Mouse (Mus musculus) large intestine, adult 2 months (tissue): ENCODE measurements around the gene Efna3. TPM values are rescaled to one million over a fixed set of nuclear protein-coding genes. Genes with fewer than 3 reads are reported as not detected.
A peak's percentile ranks its signal among the peaks of the same experiment; 100 is the strongest.

Experiments
- DNase-seq: peaks from one replicate; pipeline ENCODE4 v3.0.0-alpha.2; 2012; ENCODE audit warnings: low read depth, low spot score
- WGBS: fragments of 180-500 bp; shearing (Covaris S2); methylation state at CpG from one replicate; pipeline ENCODE4 v1.1.7; 2018; 5-methylcytosine and 5-hydroxymethylcytosine counted together
- polyA plus RNA-seq: library from polyadenylated mRNA; depleted of rRNA; stranded (reverse); fragments of >200 nt; gene quantifications from 2 replicates; pipeline ENCODE4 v1.2.3, GENCODE M21; 2012

The Efna3 gene
- polyA plus RNA-seq, 1 experiment: 7.4 TPM

DNA sequence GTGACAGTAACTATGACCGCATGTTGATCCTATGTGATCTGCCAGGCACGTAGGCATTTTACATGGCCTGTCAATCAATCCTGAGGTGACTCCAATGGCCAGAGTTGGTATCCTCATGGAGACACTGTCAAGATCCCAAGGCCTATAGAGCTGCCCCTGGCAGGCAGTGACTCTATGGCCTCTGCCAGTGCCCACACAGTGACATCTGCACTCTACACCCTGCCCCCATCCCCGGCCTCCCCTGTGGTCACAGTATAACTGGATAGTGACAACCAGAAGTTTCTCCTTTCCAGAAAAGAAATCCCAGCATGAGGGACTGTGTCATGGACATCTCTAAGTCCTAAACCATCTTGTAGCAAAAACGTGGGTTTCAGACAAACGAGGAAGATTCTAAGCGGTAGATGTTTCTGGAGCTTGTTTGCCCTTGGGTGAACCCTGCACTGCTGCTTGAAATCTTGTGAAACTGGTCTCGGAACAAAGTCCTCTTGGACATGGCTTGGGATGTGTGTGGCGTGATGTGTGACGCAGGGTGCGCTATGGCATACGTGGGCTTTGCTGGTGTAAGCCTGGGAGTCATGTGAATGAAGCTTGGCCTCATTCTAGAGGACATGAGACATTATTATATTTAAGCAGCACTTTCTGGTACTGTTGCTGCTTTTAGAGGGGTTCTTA, 29.4 kb downstream of the Efna3 start:
- 47% methylated on average over 11 of the region's 11 CpGs for WGBS
- no peak for DNase-seq

DNA sequence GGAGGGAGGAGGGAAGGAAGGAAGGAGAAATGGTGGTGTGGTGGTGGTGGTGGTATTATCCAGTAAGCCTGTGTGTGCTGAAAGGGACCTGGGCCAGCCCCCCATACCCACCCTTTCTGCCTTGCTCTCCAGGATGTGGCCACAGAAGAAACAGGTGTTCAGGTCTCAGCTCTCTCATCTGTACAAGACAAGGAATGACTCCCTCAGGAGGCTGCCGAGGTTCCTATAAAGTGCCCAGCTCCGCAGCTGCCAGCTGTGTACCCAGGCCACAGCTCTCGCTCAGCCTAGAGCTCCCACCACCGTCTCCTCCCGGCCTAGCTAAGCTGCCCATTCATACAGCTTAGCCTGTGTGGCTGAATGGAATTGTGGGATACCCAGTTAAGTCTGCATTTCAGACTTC, 30.5 kb downstream of the Efna3 start:
- DNase-seq: no peak

DNA sequence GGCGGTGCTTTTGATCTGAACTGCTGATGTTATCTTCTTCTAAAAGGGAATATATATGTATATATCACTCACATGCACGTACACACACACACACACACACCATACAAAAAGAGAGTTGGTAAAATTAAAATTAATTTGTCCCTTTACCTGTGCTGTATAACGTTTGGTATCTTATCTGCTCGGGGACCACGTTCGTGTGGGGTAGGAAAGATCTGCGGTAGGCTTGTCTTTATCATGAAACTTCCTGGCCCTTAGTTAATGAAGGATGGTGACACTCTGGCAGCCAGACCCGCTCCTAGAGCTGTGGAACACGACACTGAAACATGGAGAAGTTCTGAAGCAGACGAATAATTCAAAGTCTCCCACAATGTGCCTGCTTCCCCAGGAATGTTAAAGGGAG, 30.9 kb downstream of the Efna3 start:
- WGBS: 76% methylated on average over 10 of the region's 10 CpGs
- DNase-seq: no peak

More for the DNA sequence above, 30.5 kb downstream of the Efna3 start:
- 72% methylated on average over 5 of the region's 5 CpGs for WGBS

DNA sequence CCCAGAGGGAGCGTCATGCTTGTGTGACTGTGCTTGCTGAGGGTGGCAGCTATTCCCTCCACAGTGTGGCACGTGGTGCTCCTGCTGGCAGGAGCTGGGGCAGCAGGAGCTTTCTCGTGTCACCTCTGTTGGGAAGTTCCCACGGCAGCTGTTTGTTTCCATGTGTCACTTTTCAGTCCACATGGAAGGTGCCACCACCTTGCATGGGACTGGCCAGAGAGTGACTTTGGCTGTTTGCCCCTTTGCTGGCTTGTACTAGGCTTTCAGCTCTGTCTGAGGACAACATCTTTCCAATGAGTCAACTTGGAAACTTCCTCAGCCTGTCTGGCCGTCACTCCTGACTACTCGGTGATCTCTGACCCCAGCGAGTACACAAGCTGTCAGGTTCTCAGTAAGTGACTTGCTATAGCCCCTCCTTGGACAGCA, 34.2 kb downstream of the Efna3 start:
- 17% methylated on average over 7 of the region's 7 CpGs for WGBS
- DNase-seq: no peak

DNA sequence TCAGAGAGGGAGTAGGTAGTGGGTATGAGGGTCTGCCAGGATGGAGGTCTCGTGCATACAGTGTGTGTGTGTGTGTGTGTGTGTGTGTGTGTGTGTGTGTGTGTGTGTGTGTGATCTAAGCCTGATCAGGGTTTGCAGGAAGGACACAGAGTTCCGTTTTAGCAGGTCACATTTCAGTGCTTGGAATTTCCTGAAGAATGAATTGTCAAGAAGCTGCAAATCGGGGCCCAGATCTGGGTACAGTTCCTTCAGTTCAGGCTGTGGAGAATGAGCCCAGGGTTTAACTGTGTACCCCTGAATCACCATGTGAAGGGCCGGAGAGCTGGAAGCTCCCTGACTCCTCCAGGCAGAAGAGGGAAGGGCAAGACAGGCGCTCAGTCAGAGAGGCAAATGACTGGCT, 35.5 kb downstream of the Efna3 start:
- DNase-seq: no peak

GRCm38 (mm10) chr3:89285526-89285925, 37.2 kb downstream of the Efna3 start:
- DNase-seq: no peak
- 69% methylated on average over 2 of the region's 2 CpGs for whole genome bisulfite sequencing

More for the DNA sequence above, 35.5 kb downstream of the Efna3 start:
- 72% methylated on average over 5 of the region's 5 CpGs for WGBS

DNA sequence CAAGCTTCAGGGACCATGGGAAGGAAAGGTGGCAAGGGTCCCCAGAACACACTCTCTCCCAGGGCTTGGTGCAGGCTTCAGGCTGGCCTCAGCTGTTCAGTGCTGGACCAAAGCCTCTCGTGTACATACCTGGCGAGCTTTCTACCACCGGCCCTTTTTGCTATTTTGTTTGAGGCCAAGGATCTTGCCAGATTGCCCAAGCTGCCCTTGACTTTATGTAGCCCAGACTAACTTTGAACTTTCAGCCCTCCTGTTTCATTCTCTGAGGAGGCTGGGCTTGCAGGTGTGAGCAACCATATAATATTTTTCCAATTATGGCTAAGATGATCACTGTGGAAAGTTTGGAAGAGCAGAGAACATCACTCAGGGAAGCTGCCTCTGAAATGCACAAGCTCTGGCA, 38.5 kb downstream of the Efna3 start:
- DNase-seq: no peak
- WGBS: 33% methylated on average over 3 of the region's 3 CpGs

GRCm38 (mm10) chr3:89282291-89282643, 40.5 kb downstream of the Efna3 start:
- WGBS: 14% methylated on average over 4 of the region's 4 CpGs
- DNase-seq: no peak

DNA sequence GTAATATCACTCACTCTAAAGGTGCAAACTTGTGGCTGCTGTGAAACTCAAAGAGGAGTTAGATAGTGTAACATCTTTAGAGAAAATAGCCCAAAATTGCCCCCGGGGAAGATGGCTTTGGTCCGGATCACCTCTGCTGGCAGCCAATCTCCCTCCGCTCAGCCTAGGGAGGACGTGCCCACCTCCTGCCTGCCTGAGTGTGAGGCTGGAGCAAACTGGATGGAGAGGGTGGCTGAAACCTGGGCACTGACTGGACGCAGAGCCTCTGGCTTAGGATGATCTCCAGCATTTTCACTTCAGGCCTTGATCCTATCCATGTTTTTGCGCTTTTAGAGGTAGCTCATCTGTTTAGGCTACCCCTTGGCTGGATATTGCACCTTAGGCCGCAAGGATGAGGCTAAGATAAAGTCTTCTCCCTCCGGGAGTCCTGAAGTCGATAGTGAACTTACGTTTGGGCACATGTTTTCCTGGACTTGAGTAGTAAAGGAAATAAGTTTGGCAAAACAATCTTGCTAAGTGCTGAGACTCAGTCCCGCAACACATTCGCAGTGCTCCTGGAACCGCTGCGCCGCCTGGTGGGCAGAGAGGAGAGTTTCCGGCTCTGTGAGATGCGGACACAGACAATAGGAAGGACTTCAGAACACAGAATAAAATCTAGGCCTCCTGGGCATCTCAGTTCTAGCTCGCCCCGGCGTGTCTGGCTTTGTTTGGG, 41.0 kb downstream of the Efna3 start:
- WGBS: 11% methylated on average over 20 of the region's 20 CpGs
- DNase-seq: no peak

DNA sequence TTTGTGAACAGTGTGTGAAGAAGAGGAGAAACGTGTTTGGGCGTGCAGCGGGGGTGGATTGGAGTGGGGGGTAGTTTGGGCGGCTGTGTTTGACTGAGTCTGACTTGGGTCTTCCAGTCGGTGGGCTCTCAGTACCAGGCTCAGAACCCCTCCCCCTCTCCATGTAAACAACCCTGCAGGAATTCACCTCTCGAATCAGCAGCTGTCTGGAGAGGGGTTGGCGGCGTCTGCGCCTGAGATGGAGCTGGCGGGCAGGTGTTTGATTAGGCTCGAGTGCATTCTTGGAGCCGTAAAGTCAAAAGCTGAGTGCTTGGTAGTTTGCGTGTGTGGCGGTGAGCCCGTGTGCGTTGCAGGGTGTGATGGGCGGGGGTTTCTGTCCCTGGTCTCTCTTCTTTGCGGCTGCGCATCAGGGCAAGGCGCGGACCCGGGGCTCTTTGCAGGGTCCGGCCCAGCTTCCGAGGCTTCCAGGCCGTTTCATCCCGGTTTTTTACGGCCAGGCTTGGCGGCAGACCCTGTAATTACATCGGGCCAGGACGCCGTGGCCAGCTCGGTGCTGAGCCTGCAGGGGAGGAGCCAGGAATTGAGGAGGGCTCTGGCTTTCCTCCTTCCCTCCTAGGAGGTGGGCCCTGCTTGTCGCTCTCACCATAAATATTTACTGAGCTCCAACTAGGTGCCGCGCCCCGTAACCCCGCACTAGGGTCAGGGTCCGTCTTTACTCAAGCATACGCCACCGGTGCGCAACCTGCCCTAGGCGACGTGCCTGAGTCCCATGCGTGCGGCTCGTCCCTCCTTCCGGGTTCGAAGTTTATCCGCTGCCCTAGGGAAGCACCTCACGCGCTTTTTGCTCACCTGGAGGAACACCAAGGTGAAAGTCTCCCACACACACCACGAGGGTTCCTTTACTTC, 41.9 kb downstream of the Efna3 start, which contains the start of gene Efna1:
TSS of gene Efna1 (minus strand) at position 537 of the 906 bp plus-strand sequence.
- peak; percentile 95 for DNase-seq
- 1% methylated on average over 52 of the region's 52 CpGs for WGBS

DNA sequence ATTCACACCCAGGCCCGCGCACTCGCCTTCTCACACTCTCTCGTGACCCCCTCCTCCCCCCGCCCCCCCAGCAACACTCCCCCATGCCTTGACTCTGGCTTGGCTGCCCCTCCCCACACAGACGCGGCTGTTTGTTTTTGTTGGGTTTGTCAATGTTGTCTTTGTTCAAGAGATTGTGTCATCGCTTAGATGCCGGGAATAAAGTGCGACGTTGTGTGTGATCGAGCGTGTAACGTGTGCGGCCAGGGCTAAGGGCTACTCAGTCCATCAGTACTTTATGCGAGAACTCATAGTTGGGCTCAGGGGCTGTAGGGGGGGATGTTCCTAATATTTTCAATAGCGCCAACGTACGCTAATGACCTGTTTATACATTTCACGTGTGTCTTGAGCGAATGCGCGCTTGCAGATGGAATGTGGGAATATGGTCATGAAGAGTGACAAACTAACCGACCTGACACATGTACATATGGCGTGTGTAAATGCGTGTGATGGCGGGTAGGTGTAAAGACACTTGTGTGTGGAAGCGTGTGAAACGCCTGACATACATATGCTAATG, 42.6 kb downstream of the Efna3 start:
- WGBS: under 1% methylated on average over 29 of the region's 29 CpGs
- DNase-seq: no peak

- 2% methylated on average over 35 of the region's 35 CpGs for WGBS
- DNase-seq: no peak
These were observed 43.4 kb downstream of the Efna3 start for GRCm38 (mm10) chr3:89279153-89279890.

DNA sequence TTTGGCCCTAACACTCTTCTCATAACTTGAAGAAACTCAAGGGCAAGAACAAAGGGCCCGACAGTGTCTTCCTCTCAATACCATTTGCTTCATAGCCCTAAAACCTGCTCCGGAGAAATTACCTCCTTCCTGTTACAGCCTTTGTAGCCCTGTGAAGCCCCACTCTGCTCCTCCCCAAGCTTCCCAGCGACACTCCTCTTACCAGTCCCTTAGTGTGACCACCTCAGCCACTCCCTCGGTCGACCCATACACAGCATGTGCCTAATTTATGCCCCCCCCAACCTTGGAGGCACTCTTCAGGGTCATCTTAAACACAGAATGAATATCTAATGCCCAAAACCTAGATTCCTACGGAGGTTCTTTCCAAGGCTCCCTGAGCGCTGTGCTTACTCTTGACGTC, 44.1 kb downstream of the Efna3 start:
- no peak for DNase-seq
- 20% methylated on average over 8 of the region's 8 CpGs for WGBS

DNA sequence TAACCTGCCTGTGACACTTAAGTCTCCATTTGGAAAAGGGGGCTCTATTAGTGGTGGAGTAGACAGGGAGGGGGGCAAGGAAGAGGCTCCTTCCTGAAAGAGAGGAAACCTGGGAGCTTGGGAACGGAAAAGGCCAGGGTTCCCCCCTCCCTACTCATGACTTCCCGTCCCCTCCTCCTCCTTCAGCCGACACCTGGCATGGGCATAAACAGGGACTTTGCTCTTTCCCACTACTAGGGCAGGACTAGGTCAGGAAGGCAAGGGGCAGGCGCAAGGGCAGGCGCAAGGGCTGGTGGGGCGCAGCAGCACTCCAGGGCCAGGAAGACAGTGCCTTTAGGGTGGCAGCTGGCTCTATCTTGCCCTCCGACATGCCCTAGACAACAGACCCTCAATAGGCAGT, 44.7 kb downstream of the Efna3 start:
- 30% methylated on average over 7 of the region's 7 CpGs for WGBS

GRCm38 (mm10) chr3:89277281-89278021, 45.3 kb downstream of the Efna3 start:
- 23% methylated on average over 14 of the region's 14 CpGs for WGBS
- DNase-seq: no peak

More for the DNA sequence above, 44.7 kb downstream of the Efna3 start:
- no peak for DNase-seq

DNA sequence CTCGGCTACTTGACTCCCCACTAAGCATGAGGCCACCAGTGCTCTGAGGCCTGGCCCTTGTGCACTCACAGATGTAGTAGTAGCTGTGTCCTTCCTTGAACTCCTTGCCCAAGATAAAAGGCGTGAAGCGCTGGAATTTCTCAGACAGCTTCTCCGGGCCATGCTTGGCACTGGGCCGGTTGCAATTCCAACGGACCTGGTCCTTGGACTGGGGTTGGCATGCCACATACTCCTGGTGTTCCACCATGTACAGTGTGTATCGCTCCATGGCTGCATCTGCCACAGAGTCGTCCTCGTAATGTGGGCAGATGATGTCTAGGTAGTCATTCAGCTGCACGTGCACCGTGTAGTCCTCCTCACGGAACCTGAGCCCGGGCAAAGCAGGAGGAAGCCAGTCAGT, 46.7 kb downstream of the Efna3 start:
- no peak for DNase-seq

DNA sequence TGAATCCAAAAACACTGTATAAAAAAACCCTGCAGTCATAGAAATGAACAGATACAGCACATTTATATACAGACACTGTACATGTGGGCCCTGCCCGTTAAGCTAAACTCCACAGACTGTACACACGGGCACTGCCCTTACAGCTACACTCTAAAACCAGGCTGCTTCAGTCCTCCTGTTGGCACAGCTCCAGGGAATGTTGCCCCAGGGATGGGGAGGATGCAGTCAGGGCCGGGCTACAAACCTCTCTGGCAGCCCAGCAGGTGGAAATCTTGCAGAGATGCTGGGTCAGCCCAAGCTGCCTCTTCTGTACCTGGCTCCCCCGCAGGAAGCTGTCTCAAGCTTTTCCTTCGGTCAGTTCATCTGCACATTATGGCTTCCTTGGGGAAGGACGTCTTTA, 51.0 kb downstream of the Efna3 start:
- 53% methylated on average over 6 of the region's 6 CpGs for WGBS
- DNase-seq: no peak

More for the DNA sequence above, 46.7 kb downstream of the Efna3 start:
- whole genome bisulfite sequencing: 60% methylated on average over 13 of the region's 13 CpGs

- DNase-seq: no peak
- WGBS: 46% methylated on average over 6 of the region's 6 CpGs
These were observed 51.9 kb downstream of the Efna3 start for GRCm38 (mm10) chr3:89270891-89271290.
